Mouse (Mus musculus): ENCODE results near the gene Swap70. TPM values are rescaled to one million over a fixed set of nuclear protein-coding genes. Genes with fewer than 3 reads are reported as not detected.

Swap70 gene
- total and polyA plus RNA-seq, 3 experiments = 7.7 to 12.7 (median 12.1) TPM

DNA sequence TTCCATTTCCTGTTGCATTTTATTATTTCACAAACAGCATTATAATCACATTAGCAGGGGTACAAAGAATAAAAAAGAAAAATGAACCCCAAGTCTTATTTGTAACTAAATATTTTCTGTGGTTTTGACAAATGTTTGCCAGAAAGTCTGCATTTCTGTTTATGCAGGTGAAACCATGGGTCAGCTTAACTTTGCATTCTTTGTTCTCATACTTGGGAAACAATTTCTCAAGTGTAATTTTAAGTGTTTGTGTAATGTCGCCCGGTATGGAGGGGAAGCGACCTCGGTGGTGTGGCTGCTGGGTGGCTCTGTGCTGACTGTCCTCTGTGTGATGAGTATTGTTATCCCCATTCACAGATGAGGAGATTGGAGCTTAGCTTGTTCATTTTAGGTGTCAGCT is 40.3 kb downstream of the Swap70 start:
- TF ChIP-seq POLR2A (IDR thresholded peaks at IDR 0.05; ENCODE audit: insufficient read depth, low read depth, low read length) = no peak
- no peak for TF ChIP-seq EP300 (IDR thresholded peaks at IDR 0.05; ENCODE audit: insufficient read depth, low read depth, low read length)
- no peak for TF ChIP-seq CTCF (IDR thresholded peaks at IDR 0.05)
- 65% methylated on average over 4 of the region's 4 CpGs for WGBS
- DNase-seq = no peak
- intact Hi-C loops (cut with DNase I) = loop anchor here (2.0 kb wide), 1 partner anchor 17 kb away; no protein-coding TSS in a partner anchor
- Histone ChIP-seq H3K9ac (ENCODE audit: low read depth, low read length) (no peak overlapping the region), H3K4me1 (ENCODE audit: control insufficient read depth, insufficient read depth, low read length) (peaks cover 14% of the 10 kb centered on the region), H3K4me3 (no peak overlapping the region), H3K27ac (no peak overlapping the region), H3K79me2 (replicated peaks; ENCODE audit: control insufficient read depth, insufficient read depth, low read length) (peaks cover 1% of the 10 kb centered on the region; the same call in 1 of the 2 replicates), H3K27me3 (ENCODE audit: control insufficient read depth, insufficient read depth, low read length) (no peaks in the 10 kb centered on the region), H3K36me3 (ENCODE audit: control insufficient read depth, insufficient read depth, low read length) (peaks cover 7% of the 10 kb centered on the region)

DNA sequence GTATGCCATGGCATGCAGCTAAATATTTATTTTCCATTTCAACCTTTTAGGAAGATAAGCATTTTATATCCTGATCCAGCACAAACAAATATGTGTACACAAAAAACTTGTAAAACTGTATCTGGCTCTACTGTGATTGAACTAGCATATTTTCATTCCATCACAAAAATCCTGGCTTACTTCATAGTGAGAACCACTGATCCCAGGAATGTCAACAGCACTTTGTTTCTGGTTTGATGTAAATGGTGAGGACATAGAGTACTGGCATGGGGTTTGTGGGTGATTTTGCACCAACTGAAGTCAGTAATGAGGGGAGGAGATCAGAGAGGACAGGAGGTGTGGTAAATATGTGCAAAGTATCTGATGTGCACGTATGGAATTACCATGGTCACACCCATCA is 41.1 kb downstream of the Swap70 start:
- Histone ChIP-seq H3K79me2 (replicated peaks; ENCODE audit: control insufficient read depth, insufficient read depth, low read length) (peaks cover 1% of the 10 kb centered on the region; the same call in 1 of the 2 replicates), H3K36me3 (ENCODE audit: control insufficient read depth, insufficient read depth, low read length) (peaks cover 7% of the 10 kb centered on the region), H3K27me3 (ENCODE audit: control insufficient read depth, insufficient read depth, low read length) (no peaks in the 10 kb centered on the region), H3K27ac (no peak overlapping the region), H3K4me1 (ENCODE audit: control insufficient read depth, insufficient read depth, low read length) (peaks cover 12% of the 10 kb centered on the region), H3K9ac (ENCODE audit: low read depth, low read length) (no peak overlapping the region), H3K4me3 (no peak overlapping the region)
- WGBS = 70% methylated on average over 1 of the region's 1 CpGs
- TF ChIP-seq CTCF (IDR thresholded peaks at IDR 0.05) (no peak), POLR2A (IDR thresholded peaks at IDR 0.05; ENCODE audit: insufficient read depth, low read depth, low read length) (no peak), EP300 (IDR thresholded peaks at IDR 0.05; ENCODE audit: insufficient read depth, low read depth, low read length) (no peak)
- intact Hi-C loops (cut with DNase I) = no loop called here
- no peak for DNase-seq

DNA sequence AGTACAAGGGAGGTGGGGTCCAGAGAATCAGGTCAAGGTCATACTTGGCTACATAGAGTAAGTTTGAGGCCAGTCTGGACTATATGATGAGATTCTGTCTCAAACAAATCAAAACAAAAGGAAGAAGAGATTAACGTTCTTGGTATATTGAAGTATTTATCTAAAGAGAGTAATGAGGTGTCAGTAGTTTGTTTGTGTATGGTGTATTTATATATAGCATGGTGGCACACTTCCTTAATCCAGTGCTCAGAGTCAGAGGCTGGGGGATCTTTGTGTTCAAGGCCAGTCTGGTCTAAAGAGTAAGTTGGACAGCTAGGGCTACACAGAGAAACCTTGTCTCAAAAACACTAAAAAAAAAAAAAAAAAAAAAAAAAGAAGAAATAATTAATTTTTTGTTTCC is 42.0 kb downstream of the Swap70 start:
- Histone ChIP-seq H3K4me1 (ENCODE audit: control insufficient read depth, insufficient read depth, low read length) (peaks cover 10% of the 10 kb centered on the region), H3K79me2 (replicated peaks; ENCODE audit: control insufficient read depth, insufficient read depth, low read length) (peaks cover 1% of the 10 kb centered on the region; the same call in 1 of the 2 replicates), H3K27me3 (ENCODE audit: control insufficient read depth, insufficient read depth, low read length) (no peaks in the 10 kb centered on the region), H3K4me3 (no peak overlapping the region), H3K9ac (ENCODE audit: low read depth, low read length) (no peak overlapping the region), H3K36me3 (ENCODE audit: control insufficient read depth, insufficient read depth, low read length) (peaks cover 7% of the 10 kb centered on the region), H3K27ac (no peak overlapping the region)
- WGBS = 48% methylated on average over 1 of the region's 1 CpGs
- TF ChIP-seq CTCF (IDR thresholded peaks at IDR 0.05) = no peak
- TF ChIP-seq POLR2A (IDR thresholded peaks at IDR 0.05; ENCODE audit: insufficient read depth, low read depth, low read length) = no peak
- TF ChIP-seq EP300 (IDR thresholded peaks at IDR 0.05; ENCODE audit: insufficient read depth, low read depth, low read length) = no peak
- intact Hi-C loops (cut with DNase I) = no loop called here
- DNase-seq = no peak

DNA sequence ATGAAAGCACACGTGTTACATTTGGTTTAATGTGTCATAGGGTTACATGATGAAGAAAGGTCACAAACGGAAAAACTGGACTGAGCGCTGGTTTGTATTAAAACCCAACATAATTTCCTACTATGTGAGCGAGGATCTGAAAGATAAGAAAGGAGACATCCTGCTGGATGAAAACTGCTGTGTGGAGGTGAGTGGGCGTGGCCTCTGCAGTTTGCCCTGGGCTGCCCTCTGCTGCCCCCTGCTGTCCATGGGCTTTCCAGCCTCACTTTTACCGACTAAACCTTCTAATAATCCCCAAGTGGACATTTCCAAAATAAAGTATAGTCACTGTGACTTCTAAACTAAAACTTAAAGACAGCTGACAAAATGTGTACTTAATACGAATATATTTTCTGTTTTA is 44.3 kb downstream of the Swap70 start:
- H3K36me3 ChIP-seq (ENCODE audit: control insufficient read depth, insufficient read depth, low read length) = peaks cover 2% of the 10 kb centered on the region
- no peaks in the 10 kb centered on the region; the same call in 1 of the 2 replicates for H3K79me2 ChIP-seq (replicated peaks; ENCODE audit: control insufficient read depth, insufficient read depth, low read length)
- no peak overlapping the region for H3K4me3 ChIP-seq
- no peak overlapping the region for H3K9ac ChIP-seq (ENCODE audit: low read depth, low read length)
- H3K4me1 ChIP-seq (ENCODE audit: control insufficient read depth, insufficient read depth, low read length) = no peaks in the 10 kb centered on the region; the same call in none of the 2 replicates
- H3K27ac ChIP-seq = peak overlapping the region; percentile 21; the same call in 1 of the 2 replicates
- H3K27me3 ChIP-seq (ENCODE audit: control insufficient read depth, insufficient read depth, low read length) = no peaks in the 10 kb centered on the region
- DNase-seq = peak; percentile 84 to 93
- TF ChIP-seq POLR2A (IDR thresholded peaks at IDR 0.05; ENCODE audit: insufficient read depth, low read depth, low read length) (no peak), EP300 (IDR thresholded peaks at IDR 0.05; ENCODE audit: insufficient read depth, low read depth, low read length) (peak; percentile 91)
- intact Hi-C loops (cut with DNase I) = loop anchor here (1.0 to 5.0 kb wide), 3 partner anchors 44 to 143 kb away; partner anchors contain the start of genes Swap70 and Wee1
- 18% methylated on average over 7 of the region's 7 CpGs for WGBS

DNA sequence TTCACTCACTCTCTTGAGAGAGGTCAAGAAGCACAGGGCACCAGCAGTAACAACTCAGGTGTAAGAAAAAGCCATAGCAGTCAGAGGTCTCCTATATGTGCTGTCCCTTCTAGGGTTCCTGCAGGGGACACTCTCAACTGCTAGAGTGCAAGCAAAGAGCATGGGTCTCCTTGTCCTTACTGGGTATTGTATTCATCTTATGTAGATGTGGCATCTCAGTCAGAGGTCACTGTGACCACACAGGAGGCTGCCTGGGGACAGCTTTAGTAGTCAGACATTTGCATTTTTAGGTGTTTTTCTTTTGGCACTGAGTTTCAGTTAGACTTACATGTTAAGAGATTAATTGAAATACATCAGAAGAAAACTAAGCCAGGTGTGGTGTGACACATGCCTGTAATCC is 45.5 kb downstream of the Swap70 start:
- H3K9ac ChIP-seq (ENCODE audit: low read depth, low read length) = no peak overlapping the region
- no peak overlapping the region for H3K4me3 ChIP-seq
- H3K27ac ChIP-seq = no peak overlapping the region
- no peaks in the 10 kb centered on the region for H3K27me3 ChIP-seq (ENCODE audit: control insufficient read depth, insufficient read depth, low read length)
- H3K36me3 ChIP-seq (ENCODE audit: control insufficient read depth, insufficient read depth, low read length) = peaks cover 2% of the 10 kb centered on the region
- no peaks in the 10 kb centered on the region; the same call in 1 of the 2 replicates for H3K79me2 ChIP-seq (replicated peaks; ENCODE audit: control insufficient read depth, insufficient read depth, low read length)
- peaks cover 2% of the 10 kb centered on the region for H3K4me1 ChIP-seq (ENCODE audit: control insufficient read depth, insufficient read depth, low read length)
- TF ChIP-seq CTCF (IDR thresholded peaks at IDR 0.05) (no peak), POLR2A (IDR thresholded peaks at IDR 0.05; ENCODE audit: insufficient read depth, low read depth, low read length) (no peak), EP300 (IDR thresholded peaks at IDR 0.05; ENCODE audit: insufficient read depth, low read depth, low read length) (no peak)
- no peak for DNase-seq
- intact Hi-C loops (cut with DNase I) = loop anchor here (5.0 kb wide), 1 partner anchor 145 kb away; the partner anchor contains the start of gene Wee1

GRCm38 (mm10) chr7:110267994-110268393 is 46.5 kb downstream of the Swap70 start:
- Histone ChIP-seq H3K4me1 (ENCODE audit: control insufficient read depth, insufficient read depth, low read length) (peaks cover 2% of the 10 kb centered on the region; the same call in 1 of the 2 replicates), H3K79me2 (replicated peaks; ENCODE audit: control insufficient read depth, insufficient read depth, low read length) (no peaks in the 10 kb centered on the region; the same call in 1 of the 2 replicates), H3K36me3 (ENCODE audit: control insufficient read depth, insufficient read depth, low read length) (no peaks in the 10 kb centered on the region; the same call in 1 of the 2 replicates), H3K4me3 (no peak overlapping the region), H3K27ac (no peak overlapping the region), H3K27me3 (ENCODE audit: control insufficient read depth, insufficient read depth, low read length) (no peaks in the 10 kb centered on the region), H3K9ac (ENCODE audit: low read depth, low read length) (no peak overlapping the region)
- TF ChIP-seq POLR2A (IDR thresholded peaks at IDR 0.05; ENCODE audit: insufficient read depth, low read depth, low read length) (no peak), CTCF (IDR thresholded peaks at IDR 0.05) (no peak), EP300 (IDR thresholded peaks at IDR 0.05; ENCODE audit: insufficient read depth, low read depth, low read length) (no peak)
- WGBS = 89% methylated on average over 9 of the region's 9 CpGs
- no peak for DNase-seq
- intact Hi-C loops (cut with DNase I) = loop anchor here (5.0 kb wide), 1 partner anchor 146 kb away; the partner anchor contains the start of gene Wee1

All from heart, adult 2 months (tissue).